In genomic region chr17:84511682-84512515, GRCm38 (mm10) we compare ENCODE assay signal across 8 mouse cellular contexts. TPM values are rescaled to one million over a fixed set of nuclear protein-coding genes. Genes with fewer than 3 reads are reported as not detected.
DNase-seq lines count a peak whose midpoint lies in the region; ATAC-seq lines count a peak whose summit lies in the region.

Plekhh2 (plus strand) TSS chr17:84511895.

- H3K27me3 ChIP-seq in embryonic facial prominence, embryonic 13.5 days, result no peaks in the 10 kb centered on the region
- H3K27me3 ChIP-seq in limb, embryonic 13.5 days, result no peaks in the 10 kb centered on the region
- H3K27me3 ChIP-seq in midbrain, embryonic 13.5 days, result peaks cover 18% of the 10 kb centered on the region
- no peaks in the 10 kb centered on the region for H3K27me3 ChIP-seq in stomach, embryonic 15.5 days (replicated peaks)

- H3K27ac ChIP-seq in embryonic facial prominence, embryonic 13.5 days, result peak within 1 kb of the TSS; percentile 80
- peak within 1 kb of the TSS; percentile 73 for H3K27ac ChIP-seq in limb, embryonic 13.5 days
- H3K27ac ChIP-seq in midbrain, embryonic 13.5 days, result no peak within 1 kb of the TSS
- peak within 1 kb of the TSS; percentile 87 for H3K27ac ChIP-seq in stomach, embryonic 15.5 days

- peak; percentile 83 for DNase-seq in layer of hippocampus, adult 11-12 months (ENCODE audit: low spot score)
- no peak for DNase-seq in layer of hippocampus, adult 9-10 months (ENCODE audit: low spot score)
- DNase-seq in heart, adult 9 months (ENCODE audit: low spot score in 2 of 2), result peak; percentile 80 to 81
- peak; percentile 61 to 75 for DNase-seq in kidney, adult 8-10 months

- H3K4me3 ChIP-seq in embryonic facial prominence, embryonic 13.5 days, result peak within 1 kb of the TSS; percentile 78
- H3K4me3 ChIP-seq in limb, embryonic 13.5 days, result peak within 1 kb of the TSS; percentile 81
- H3K4me3 ChIP-seq in midbrain, embryonic 13.5 days (replicated peaks), result peak within 1 kb of the TSS; percentile 74
- H3K4me3 ChIP-seq in stomach, embryonic 15.5 days (replicated peaks), result peak within 1 kb of the TSS; percentile 53

- peak; percentile 77 for ATAC-seq in embryonic facial prominence, embryonic 13.5 days (ENCODE audit: insufficient number of reproducible peaks, insufficient read depth, low FRiP score, low TSS enrichment, low read depth)
- peak; percentile 90 for ATAC-seq in limb, embryonic 13.5 days (ENCODE audit: low FRiP score, low read depth)
- ATAC-seq in midbrain, embryonic 13.5 days, result peak; percentile 95
- peak; percentile 83 for ATAC-seq in stomach, embryonic 15.5 days (ENCODE audit: insufficient read depth, low FRiP score, low read depth)

- H3K4me2 ChIP-seq in embryonic facial prominence, embryonic 13.5 days, result peak within 1 kb of the TSS; percentile 85
- H3K4me2 ChIP-seq in limb, embryonic 13.5 days (replicated peaks), result peak within 1 kb of the TSS; percentile 86
- peak within 1 kb of the TSS; percentile 95 for H3K4me2 ChIP-seq in midbrain, embryonic 13.5 days (replicated peaks)
- peak within 1 kb of the TSS; percentile 91 for H3K4me2 ChIP-seq in stomach, embryonic 15.5 days

- H3K9me3 ChIP-seq in embryonic facial prominence, embryonic 13.5 days, result no peaks in the 10 kb centered on the region
- no peaks in the 10 kb centered on the region for H3K9me3 ChIP-seq in limb, embryonic 13.5 days
- no peaks in the 10 kb centered on the region for H3K9me3 ChIP-seq in midbrain, embryonic 13.5 days
- no peaks in the 10 kb centered on the region for H3K9me3 ChIP-seq in stomach, embryonic 15.5 days

- no peaks in the 10 kb centered on the region for H3K36me3 ChIP-seq in embryonic facial prominence, embryonic 13.5 days
- no peaks in the 10 kb centered on the region for H3K36me3 ChIP-seq in limb, embryonic 13.5 days
- no peaks in the 10 kb centered on the region for H3K36me3 ChIP-seq in midbrain, embryonic 13.5 days
- no peaks in the 10 kb centered on the region for H3K36me3 ChIP-seq in stomach, embryonic 15.5 days

- peak within 1 kb of the TSS; percentile 88 for H3K9ac ChIP-seq in embryonic facial prominence, embryonic 13.5 days
- H3K9ac ChIP-seq in limb, embryonic 13.5 days, result peak within 1 kb of the TSS; percentile 92
- peak within 1 kb of the TSS; percentile 85 for H3K9ac ChIP-seq in midbrain, embryonic 13.5 days (replicated peaks)
- H3K9ac ChIP-seq in stomach, embryonic 15.5 days, result peak within 1 kb of the TSS; percentile 29

- WGBS in embryonic facial prominence, embryonic 13.5 days, result under 1% methylated on average over 72 of the region's 79 CpGs
- WGBS in limb, embryonic 13.5 days, result under 1% methylated on average over 79 of the region's 79 CpGs
- under 1% methylated on average over 75 of the region's 79 CpGs for WGBS in midbrain, embryonic 13.5 days
- under 1% methylated on average over 78 of the region's 79 CpGs for WGBS in stomach, embryonic 15.5 days

- peaks cover 26% of the 10 kb centered on the region for H3K4me1 ChIP-seq in embryonic facial prominence, embryonic 13.5 days
- H3K4me1 ChIP-seq in limb, embryonic 13.5 days, result peaks cover 21% of the 10 kb centered on the region
- H3K4me1 ChIP-seq in midbrain, embryonic 13.5 days (replicated peaks), result peaks cover 26% of the 10 kb centered on the region
- H3K4me1 ChIP-seq in stomach, embryonic 15.5 days, result 0 out of 2 replicates have a peak, but pooled peaks cover 6% of the 10 kb centered on the region

RNA-seq across cellular contexts. Expression of gene Plekhh2, which starts in this region (rescaled TPM):
- 8.7 and 9.2 TPM in 2 replicates for polyA plus RNA-seq in embryonic facial prominence, embryonic 13.5 days (2015; fragmentation: Nextera tagmentation; extraction: Ambion mirVana)
- polyA plus RNA-seq in limb, embryonic 13.5 days (2015; fragmentation: Nextera tagmentation; extraction: Ambion mirVana), result 8.1 and 8.8 TPM in 2 replicates
- polyA plus RNA-seq in midbrain, embryonic 13.5 days (2015; fragmentation: Nextera tagmentation; extraction: Ambion mirVana), result 1.6 and 1.7 TPM in 2 replicates
- 7.8 and 10.1 TPM in 2 replicates for polyA plus RNA-seq in stomach, embryonic 15.5 days (2015; fragmentation: Nextera tagmentation; extraction: Ambion mirVana)

Comparison
In these comparisons a context has a peak if more than half of its experiments do, and no peak if none do; other contexts are left out.
1. H3K9ac ChIP-seq: peak in every context shown above with its lines; median percentile 92 in limb, embryonic 13.5 days; 88 in embryonic facial prominence, embryonic 13.5 days; 85 in midbrain, embryonic 13.5 days; 29 in stomach, embryonic 15.5 days.